Mouse (Mus musculus) left cerebral cortex, postnatal 25 days (tissue): ENCODE measurements at regions not wholly inside any gene's neighbourhood (a gene's known extent, or its start where the extent isn't known, plus 50 kb on each side); places are given as distances from the start of the nearest gene placed in this dataset.

Experiments used
- DNase-seq, 2 experiments: peaks; one replicate each; pipeline ENCODE4 v3.0.0; 2022; ENCODE audit warnings: low spot score in 2 of 2, mixed read lengths in 1 of 2
- intact Hi-C: fragments of 180-260 bp; cut with DNase I; formaldehyde crosslinking; loops from one replicate; pipeline ENCODE4 v1.15.1; 2025

- DNase-seq: no peak
- intact Hi-C loops: no loop called here
These were observed 79.2 kb upstream of the Gemin8 start for GRCm38 (mm10) chrX:166091011-166091410.

DNA sequence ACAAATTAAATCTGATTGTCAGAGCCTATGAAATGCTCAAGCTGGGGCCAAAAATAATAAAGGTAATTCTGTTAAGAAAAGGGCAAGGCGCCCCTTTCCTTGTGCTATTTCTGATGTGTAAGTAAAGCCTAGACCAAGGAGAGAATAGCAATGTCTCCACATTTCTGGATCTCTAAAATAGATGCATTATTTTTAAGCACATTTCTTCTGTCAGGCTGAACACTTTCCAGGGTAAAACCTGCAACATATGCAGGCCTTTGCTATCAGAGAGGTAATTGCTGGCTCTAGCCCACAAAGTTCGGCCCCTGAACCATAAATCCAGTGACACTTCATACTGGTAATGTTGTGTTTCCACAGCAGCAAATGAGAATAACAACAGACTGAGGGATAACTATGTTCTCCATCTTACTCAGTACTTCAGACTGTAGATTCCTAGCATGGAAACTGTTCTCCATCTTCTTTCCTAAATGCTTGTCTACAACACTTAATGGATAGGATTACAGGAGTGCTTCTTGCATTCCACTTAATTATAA lies 63.0 kb upstream of the Gemin8 start:
- intact Hi-C loops: no loop called here
- DNase-seq: peak in 1 of 2 experiments; percentile 1
